Comparison of ENCODE assay signal across 20 mouse cellular contexts in the genomic region with DNA sequence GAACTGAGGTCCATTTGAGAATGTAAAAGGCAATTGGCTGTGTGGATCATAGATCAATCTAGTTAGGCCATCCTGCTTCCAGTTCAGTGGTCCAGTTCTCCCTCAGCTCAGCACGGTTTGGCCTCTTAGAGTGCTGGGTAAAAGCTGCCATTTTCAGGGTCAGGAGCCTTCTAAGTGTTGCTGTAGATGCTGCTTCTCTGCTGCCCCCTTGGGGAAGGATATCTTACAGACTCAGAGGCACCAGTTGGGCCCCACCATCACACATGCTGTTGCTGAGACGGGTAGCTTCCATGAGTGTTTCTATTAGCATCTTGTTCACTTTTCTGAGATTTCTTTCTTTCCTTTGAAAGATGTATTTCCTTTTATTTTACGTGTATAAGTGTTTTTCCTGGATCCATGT.
A peak's percentile ranks its signal among the peaks of the same experiment; 100 is the strongest.
DNase-seq lines count a peak whose midpoint lies in the region; ATAC-seq and TF ChIP-seq lines count a peak whose summit lies in the region.
"Had no signal": no experiment of that assay in that cellular context is flagged by ENCODE, and none has a peak within 500 bp of the region (broad histone marks: within the 10 kb centered on the region; RNA-seq: fewer than 3 reads in every experiment).

No protein-coding gene starts in this region.

- H3K27ac ChIP-seq in layer of hippocampus, adult 2 months, result no peak overlapping the region
- H3K27ac ChIP-seq in forebrain, embryonic 16.5 days (ENCODE audit: low read length), result no peak overlapping the region
- H3K27ac ChIP-seq: hindbrain, postnatal 0 days; limb, embryonic 13.5 days; neural tube, embryonic 12.5 days had no signal

- H3K4me2 ChIP-seq in forebrain, embryonic 16.5 days (ENCODE audit: low read length), result no peak overlapping the region
- H3K4me2 ChIP-seq: limb, embryonic 13.5 days; neural tube, embryonic 12.5 days had no signal

- no peak overlapping the region for H3K4me3 ChIP-seq in layer of hippocampus, adult 2 months
- H3K4me3 ChIP-seq in forebrain, embryonic 16.5 days (replicated peaks; ENCODE audit: low read length), result no peak overlapping the region
- H3K4me3 ChIP-seq: limb, embryonic 13.5 days; neural tube, embryonic 12.5 days had no signal

- TF ChIP-seq CTCF in layer of hippocampus, adult 2 months (conservative IDR thresholded peaks at IDR 0.05), result peak; percentile 59

- H3K9ac ChIP-seq in forebrain, embryonic 16.5 days (replicated peaks; ENCODE audit: low read depth, low read length), result no peak overlapping the region
- H3K9ac ChIP-seq: limb, embryonic 13.5 days; neural tube, embryonic 12.5 days had no signal

- no peaks in the 10 kb centered on the region for H3K36me3 ChIP-seq in forebrain, embryonic 16.5 days (ENCODE audit: control insufficient read depth, insufficient read depth)
- H3K36me3 ChIP-seq: limb, embryonic 13.5 days; neural tube, embryonic 12.5 days had no signal

- DNase-seq in CD4-positive, CD25-positive, alpha-beta regulatory T cell, adult 2 months (ENCODE audit: low read depth, low spot score), result peak; percentile 6
- DNase-seq in layer of hippocampus, adult 2 months (ENCODE audit: low spot score in 2 of 2), result no peak
- DNase-seq in layer of hippocampus, postnatal 10 days (ENCODE audit: low spot score in 2 of 2), result no peak
- peak; percentile 45 for DNase-seq in ES-CJ7 (ENCODE audit: low read depth, low spot score)
- DNase-seq in induced T-regulatory cell, adult 2 months (ENCODE audit: low read depth), result peak; percentile 16
- DNase-seq: adrenal gland, adult 2 months; cerebellum, adult 8-10 months; heart, adult 18-20 months; kidney, postnatal 25 days; layer of hippocampus, postnatal 36 days; lung, postnatal 14 days; right cerebral cortex, postnatal 4 days; thymus, postnatal 14 days had no signal

- 64% methylated on average over 3 of the region's 3 CpGs for WGBS in forebrain, embryonic 16.5 days

- H3K4me1 ChIP-seq in forebrain, embryonic 16.5 days (replicated peaks; ENCODE audit: control insufficient read depth, insufficient read depth, low read length), result no peaks in the 10 kb centered on the region
- H3K4me1 ChIP-seq: limb, embryonic 13.5 days; neural tube, embryonic 12.5 days had no signal

- ATAC-seq in CD4-positive, CD25-positive, alpha-beta regulatory T cell, adult 4 months, result no peak
- ATAC-seq in erythroid progenitor cell, adult 5-6 weeks (replicated peaks; ENCODE audit: low FRiP score, poor library complexity, severe bottlenecking), result no peak
- no peak for ATAC-seq in forebrain, embryonic 16.5 days
- ATAC-seq: hindbrain, postnatal 0 days; midbrain, embryonic 16.5 days had no signal

- H3K27me3 ChIP-seq in forebrain, embryonic 16.5 days (replicated peaks; ENCODE audit: control insufficient read depth, insufficient read depth, low read length), result no peaks in the 10 kb centered on the region
- H3K27me3 ChIP-seq: limb, embryonic 13.5 days; neural tube, embryonic 12.5 days had no signal

- H3K9me3 ChIP-seq in forebrain, embryonic 16.5 days (ENCODE audit: control insufficient read depth, low read length), result no peaks in the 10 kb centered on the region
- H3K9me3 ChIP-seq: limb, embryonic 13.5 days; neural tube, embryonic 12.5 days had no signal

Comparison
In these comparisons a context has a peak if more than half of its experiments do, and no peak if none do; other contexts are left out.
1. DNase-seq: peak in CD4-positive, CD25-positive, alpha-beta regulatory T cell, adult 2 months (single experiment), ES-CJ7 (single experiment) and induced T-regulatory cell, adult 2 months (single experiment); none in layer of hippocampus, adult 2 months (0 of 2) and layer of hippocampus, postnatal 10 days (0 of 2).